Mouse (Mus musculus) T-helper 17 cell (primary cell): ENCODE measurements around the gene Eef1g.
"Not testable (repeated sequence)": the region's sequence is repeated elsewhere in the genome, so short reads cannot be mapped to it uniquely, and the experiment has no call there.

Experiments
- in situ Hi-C, 2 experiments: fragments of 300-600 bp; cut with MboI, MseI; formaldehyde crosslinking; loops; 1 replicate in 1 of 2; 2 replicates in 1 of 2; pipeline ENCODE4 v1.15.1; 2025; ENCODE audit warnings: high pct_unique_total_duplicates in 2 of 2

Eef1g gene

DNA sequence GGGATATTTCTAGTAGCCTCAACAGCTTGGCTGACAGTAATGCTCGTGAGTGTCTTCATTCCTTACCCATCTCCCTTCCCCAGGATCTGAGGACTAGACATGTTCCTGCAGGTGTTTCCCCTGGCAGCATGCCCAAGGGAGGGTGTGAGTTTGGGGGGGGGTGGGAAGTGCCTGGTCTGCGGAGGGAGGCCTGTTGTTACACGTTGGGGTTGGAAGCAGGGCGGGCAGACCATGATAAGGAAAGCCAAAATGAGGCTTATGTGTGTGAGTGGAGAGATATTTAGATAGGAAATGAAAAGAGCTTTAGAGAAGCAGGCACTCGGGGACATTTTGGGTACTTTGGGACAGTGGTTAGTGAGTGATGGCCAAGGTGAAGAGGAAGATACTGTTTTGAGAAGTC is 22.8 kb upstream of the Eef1g start:
- in situ Hi-C loops, result loop anchor here in 1 of 2 experiments (5.0 kb wide), 1 partner anchor 52 kb away; the partner anchor contains the start of gene Ints5

DNA sequence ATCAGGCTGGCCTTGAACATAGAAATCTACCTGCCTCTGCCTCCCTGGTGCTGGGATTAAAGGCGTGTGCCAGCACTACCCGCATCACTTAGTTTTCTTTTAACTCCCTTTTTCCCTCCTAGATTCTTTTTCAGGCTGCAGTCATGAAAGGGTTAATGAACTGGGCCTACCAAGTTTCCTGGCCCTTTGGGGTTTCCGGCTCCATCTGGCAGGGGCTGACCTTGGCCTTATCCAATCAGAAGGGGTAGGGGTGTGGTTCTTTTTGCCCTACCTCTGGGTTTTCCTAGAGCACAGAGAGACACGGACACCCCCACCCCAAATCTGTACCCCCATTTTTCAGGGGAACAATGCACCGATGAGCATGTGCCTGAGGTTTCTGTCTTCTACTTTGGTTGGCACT is 22.1 kb upstream of the Eef1g start:
- in situ Hi-C loops, result loop anchor here in 1 of 2 experiments (5.0 kb wide), 1 partner anchor 52 kb away; the partner anchor contains the start of gene Ints5

DNA sequence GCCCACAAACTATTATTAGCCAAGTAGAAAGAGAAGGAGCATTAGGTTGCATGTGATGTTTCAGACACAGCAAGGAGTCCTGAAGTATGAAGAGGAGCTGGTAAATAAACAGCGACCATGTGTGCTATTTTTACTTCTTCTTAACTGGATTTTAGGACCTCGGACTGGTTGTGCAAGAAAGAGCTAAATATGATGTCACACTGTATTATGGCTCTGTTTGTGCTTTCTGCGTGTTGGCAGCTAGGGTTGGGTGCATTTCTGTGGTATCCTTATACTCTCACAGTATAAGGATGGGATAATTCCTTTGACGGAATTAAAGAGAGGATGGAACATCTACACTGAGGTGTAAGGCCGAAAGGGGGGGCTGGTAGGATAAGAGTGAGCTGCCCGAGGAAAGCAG is 21.6 kb upstream of the Eef1g start:
- in situ Hi-C loops, result no loop called here

DNA sequence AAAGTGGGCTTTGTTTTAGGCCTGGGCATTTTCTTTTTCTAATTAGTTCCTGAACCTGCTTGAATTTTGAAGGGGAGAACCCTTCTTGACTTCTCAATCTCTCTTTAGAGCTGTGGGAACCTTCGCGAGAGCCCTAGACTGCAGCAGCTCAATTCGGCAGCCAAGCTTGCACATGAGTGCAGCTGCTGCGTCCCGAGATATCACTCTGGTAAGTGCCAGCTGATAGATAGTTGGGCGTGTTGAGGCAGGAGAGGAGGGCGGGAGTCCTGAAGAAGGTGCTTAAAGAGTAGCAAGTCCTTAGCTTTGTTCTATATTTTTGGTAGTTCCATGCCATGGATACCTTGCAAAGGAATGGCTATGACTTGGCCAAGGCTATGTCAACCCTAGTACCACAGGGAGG is 19.9 kb upstream of the Eef1g start:
- in situ Hi-C loops, result no loop called here

DNA sequence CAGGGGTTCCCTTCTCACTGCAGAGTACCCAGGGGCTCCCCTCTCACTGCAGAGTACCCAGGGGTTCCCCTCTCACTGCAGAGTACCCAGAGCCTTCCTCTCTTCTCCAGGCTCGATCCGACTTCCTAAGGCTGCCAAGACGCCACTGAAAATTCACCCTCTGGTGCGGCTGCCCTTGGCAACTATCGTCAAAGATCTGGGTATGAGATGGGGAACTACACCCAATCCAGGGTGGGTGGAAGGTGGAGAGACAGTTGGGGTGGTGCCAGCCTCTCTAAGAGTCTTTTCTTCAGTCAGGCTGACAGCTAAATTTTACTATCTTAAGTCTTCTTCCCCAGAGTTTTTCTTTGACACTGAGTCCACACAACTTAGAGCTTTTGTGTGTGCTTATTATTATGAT is 16.7 kb upstream of the Eef1g start:
- in situ Hi-C loops, result no loop called here

DNA sequence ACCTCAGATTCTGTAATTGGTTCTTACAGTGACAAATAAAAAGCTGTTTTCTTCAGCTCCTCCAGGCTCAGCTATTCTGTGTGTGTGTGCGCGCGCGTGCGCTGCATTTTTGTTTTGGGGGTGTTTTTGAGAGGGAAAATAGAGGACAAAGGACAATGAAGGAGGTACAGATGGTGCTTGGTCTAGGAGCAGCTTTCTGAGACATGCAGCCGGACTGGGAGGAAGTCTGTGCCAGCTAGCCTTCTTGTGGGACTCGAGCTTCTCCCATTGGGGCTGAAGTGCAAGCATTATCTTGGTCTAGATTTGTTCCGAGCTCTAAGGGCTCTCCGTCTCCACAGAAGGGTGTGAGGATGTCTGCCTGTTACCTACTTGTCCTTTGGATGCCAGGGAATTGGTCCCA is 14.6 kb upstream of the Eef1g start:
- in situ Hi-C loops, result no loop called here

DNA sequence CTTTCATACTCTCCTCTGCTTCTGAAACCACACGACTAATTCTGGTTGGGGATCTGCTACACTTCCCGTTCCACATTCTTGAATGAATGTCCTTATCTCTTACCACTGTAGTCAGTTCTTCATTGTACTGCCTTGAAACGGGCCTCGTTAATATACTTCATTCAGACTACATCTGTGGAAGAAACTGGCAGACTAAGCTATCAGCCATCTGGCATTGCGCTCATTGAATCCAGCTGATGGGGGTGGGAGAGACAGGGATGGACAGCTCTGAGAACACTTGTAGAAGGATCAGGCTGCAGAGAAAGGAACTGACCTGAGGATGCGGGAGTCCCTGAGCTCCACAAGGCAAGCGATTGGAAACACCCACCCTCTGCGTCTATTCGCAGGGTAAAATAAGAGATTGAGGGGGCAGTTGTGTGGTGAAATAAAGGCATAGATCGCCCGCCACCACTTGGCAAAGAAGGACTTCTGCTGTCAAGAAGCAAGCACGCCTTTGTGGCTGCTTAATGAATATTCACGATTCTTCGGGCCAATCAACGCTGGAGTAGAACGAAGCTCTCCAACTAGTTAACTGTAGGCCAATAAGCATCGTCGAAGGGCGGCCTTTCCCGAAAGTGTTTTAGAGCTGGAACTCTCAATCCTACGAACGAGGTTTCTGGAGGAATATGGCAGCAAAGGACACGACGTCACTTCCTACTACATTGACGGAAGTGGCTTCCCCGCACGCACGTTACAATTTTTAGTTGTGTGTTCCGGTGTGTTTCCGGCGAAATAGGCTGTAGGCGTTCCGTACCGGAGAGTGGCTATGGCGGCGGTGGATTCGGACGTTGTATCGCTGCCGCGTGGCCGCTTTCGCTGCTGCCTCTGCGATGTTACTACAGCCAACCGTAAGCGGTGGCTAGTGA is 13.5 kb upstream of the Eef1g start, which contains the start of gene Tut1:
Gene Tut1 (plus strand): TSS at position 713 of the 905 bp plus-strand sequence.
- in situ Hi-C loops, result no loop called here

DNA sequence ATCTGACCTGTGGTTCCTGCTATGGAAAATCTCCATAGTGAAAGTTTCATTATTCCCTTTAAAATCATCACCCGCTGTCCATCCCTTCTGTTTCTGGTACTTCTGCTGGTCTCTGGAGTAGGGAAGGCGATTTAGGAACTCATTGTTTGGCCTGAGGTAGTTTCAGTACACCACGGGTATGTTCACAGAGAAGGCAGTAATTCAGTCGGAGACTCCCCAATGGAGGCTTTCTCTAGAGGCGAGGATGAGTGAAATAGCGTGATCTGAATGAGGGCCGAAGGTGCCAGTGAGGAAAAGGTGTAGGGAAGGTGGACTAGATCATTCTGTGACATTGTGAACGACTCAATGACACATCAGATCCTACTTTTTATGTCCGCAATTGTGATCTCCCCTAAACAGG is 12.7 kb upstream of the Eef1g start:
- in situ Hi-C loops, result no loop called here

DNA sequence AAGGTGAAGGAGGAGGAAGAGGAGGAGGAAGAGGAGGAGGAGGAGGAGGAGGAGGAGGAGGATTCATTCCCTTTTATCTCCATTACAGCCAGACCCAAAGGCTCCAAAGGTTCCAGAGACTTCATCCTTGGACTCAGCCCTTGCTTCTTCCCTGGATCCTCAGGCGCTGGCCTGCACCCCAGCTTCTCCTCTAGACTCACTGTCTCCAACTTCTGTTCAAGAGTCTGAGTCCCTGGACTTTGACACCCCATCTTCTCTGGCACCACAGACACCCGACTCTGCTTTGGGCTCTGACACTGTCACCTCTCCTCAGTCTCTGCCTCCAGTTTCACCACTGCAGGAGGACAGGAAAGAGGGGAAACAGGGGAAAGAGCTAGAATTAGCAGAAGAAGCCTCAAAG is 4.6 kb upstream of the Eef1g start:
- in situ Hi-C loops, result no loop called here

DNA sequence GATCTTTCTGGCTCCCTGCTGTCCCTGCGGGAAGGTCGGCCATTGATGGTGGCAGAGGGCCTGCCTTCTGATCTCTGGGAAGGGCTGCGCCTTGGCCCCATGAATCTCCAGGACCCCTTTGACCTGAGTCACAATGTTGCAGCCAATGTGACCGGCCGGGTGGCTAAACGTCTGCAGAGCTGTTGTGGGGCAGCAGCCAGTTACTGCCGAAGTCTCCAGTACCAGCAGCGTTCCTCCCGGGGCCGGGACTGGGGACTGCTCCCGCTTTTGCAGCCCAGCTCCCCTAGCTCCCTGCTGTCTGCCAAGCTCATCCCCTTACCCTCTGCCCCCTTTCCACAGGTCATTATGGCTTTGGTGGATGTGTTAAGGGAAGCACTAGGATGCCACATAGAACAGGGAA is 1.8 kb upstream of the Eef1g start:
- in situ Hi-C loops, result no loop called here

DNA sequence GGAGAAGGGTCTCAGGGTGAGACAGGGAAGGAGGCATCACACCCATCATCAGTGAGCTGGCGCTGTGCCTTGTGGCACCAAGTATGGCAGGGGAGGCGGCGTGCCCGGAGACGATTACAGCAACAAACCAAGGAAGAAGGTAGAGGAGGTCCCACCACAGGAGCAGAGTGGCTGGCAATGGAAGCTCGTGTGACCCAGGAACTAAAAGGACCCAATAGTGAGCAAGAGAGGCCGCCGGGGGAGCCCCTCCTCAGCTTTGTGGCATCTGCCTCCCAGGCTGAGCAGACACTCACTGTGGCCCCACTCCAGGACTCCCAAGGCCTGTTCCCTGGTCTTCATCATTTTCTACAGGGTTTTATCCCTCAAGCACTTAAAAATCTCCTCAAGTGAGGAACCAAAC is 1.1 kb upstream of the Eef1g start:
- in situ Hi-C loops, result no loop called here

DNA sequence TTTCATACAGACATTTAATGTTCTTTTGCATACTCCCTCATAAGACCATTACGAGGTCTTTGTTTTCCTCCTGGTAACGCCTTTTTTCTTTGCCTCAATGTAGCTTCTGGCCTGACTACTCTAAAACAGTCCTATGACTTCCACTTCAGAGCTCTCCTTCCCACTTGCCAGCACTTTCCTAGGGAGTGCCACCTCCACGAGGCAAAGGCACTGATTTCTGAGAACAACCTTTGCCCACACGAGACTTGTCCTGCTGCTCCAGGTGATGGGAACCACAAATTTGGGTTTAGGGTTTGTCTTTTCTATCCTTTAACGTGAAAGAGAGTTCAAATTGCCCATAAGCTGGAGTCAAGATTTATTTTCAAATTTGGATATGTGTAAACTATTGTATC is 647 bp upstream of the Eef1g start:
- in situ Hi-C loops, result no loop called here

DNA sequence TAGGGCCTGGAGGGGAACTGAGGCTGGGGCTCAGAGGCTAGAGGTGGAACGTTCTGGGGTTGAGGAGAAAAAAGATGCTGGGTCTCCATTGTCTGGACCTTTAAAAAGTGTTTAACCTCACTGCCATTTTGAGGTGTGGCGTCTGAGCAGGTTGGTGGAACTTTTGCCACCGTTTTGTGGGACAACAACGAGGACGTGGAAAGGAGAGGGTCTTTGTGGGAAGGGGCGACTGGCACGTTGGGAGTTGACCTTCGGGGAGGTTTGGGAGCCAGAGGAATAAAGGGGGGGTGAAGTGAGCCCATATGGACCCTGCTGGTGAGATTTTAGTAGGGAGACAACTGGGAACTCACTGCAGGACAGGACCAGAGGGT is 517 bp downstream of the Eef1g start:
- in situ Hi-C loops, result no loop called here

DNA sequence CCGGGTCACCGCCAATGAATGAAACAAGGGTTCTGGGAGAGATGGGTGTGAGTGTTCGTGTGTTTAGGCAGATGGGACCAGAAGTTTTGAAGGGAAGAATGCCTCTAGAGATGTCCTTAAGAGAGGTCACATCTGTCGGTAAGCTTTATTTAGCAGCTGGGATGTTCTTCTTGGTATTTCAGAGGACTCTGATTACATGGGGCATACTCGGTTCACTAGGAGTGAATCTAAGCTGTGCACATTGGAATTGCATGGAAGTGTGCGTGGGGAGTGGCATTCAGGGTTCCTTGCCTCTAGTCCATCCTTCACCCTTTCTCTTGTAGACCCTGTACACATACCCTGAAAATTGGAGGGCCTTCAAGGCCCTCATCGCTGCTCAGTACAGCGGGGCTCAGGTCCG is 1.1 kb downstream of the Eef1g start:
- in situ Hi-C loops, result no loop called here

DNA sequence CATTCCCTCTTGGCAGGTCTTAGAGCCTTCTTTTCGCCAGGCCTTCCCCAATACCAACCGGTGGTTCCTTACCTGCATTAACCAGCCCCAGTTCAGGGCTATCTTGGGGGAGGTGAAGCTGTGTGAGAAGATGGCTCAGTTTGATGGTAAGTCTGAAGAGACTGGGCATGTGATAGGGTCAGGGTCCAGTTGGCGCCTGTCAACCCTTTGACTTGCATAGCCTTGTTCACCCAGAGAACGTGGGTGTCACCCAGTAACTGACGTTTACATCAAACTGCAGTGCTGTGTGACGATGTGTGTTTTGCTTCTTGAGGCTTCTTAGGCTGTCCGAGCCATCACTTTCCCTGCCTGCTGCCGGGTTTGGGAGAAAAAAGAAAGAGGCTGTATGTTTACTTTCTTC is 5.7 kb downstream of the Eef1g start:
- in situ Hi-C loops, result not testable (repeated sequence)

DNA sequence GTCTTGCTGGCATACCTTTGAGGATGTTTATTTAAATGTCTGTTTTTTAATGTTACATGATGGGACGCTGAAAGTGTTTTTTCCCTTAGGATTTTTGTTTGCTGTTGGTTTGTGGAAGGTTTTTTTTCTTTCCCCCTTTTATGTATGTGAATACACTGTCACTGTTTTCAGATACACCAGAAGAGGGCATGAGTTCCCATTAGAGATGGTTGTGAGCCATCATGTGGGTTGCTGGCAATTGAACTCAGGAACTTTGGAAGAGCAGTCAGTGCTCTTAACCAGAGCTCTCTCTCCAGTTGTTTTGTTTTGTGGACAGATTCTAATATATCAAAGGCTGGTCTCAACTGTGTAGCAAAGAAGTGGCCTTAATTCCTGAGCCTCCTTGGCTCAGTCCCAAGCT is 7.8 kb downstream of the Eef1g start:
- in situ Hi-C loops, result no loop called here

DNA sequence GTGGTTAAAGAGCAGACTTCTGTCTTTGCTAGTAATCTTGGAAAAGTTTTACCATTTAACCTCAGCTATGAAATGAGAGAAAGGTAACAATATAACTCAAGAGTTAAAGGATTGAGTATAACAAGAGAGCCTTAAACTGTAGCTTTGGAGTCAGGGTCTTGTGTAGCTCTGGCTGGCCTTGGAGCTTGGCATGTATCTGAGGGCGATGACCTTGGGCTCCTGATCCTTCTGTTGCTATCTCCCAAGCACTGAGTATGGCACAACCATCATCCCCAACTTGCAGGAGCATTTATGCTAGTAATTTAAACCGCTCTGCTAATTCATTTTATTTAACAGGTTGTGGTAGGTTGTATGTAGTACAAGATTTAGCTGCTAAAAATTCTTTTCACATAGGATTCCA is 8.7 kb downstream of the Eef1g start:
- in situ Hi-C loops, result no loop called here

DNA sequence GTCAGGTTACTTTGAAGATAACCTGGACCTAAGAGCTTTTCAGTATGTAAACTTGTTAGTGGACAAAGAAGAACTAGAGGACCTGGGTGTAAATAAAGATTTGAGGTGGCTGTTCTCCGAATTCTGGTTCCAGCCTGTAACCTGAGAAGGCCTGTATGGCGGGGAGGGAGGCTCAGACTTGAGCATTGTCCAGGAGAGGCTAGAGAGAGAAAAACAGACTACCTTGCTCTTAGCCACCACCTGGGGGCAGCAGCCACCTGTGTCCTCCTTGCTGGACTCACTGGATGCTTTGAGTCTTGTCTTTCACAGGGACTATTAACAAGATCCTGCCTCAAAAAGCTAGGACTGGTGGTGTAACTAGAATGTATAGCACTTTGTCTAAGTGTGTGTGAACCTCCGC is 9.7 kb downstream of the Eef1g start:
- in situ Hi-C loops, result no loop called here

DNA sequence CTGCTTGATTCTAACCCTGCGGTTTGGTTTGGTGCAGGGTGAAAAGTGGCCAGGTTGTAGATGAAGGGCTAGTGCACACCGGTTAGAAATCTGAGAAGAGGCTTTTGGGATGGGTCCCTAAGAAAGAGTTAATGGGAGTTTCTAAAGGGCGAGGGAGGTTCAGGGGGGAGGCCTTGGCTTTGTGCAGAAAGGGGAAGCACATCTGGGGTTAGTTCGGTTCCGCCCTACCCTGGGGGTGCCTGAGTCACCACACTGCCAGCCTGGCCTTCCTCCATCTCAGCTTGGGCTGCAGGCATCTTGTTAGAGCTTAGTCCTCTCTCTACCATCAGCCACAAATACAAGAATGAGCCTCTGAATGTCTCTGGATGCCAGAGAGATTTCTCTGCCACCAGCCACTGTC is 13.9 kb downstream of the Eef1g start:
- in situ Hi-C loops, result loop anchor here in 1 of 2 experiments (10.0 kb wide), 1 partner anchor 1486 kb away; the partner anchor contains the start of gene Atl3

DNA sequence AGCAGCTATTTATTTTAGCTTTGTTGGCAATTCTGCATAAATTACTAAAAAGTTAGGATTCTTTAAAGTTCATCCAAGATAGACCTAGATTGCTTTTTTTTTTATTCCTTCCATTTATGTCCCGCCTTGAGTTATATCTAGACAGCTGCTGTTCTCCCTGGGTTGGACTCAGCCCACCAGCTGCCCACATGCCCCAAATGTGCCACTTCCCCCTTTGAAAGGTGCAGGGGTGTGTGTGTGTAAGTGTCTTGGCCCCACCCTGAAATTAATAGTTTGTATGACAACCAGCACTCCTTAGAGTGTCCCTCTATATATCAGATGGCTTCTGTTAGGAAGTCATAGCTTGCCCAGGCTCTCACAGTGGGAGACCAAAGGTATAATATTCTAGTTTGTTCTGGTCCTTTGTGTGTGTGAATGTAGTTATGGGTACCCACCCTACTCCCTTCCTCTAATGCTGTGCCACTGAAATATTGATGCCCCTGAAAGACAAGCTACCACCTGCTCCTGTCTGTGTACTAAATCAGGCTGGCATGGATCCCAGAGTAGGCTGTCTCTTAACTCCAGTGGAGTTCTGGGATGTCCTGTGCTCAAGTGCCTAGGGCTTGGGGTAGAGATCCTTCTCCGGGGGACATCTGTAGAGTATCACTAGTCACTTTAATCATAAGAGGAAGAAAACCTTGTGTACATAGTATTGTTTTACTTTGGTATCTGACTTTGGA is 14.8 kb downstream of the Eef1g start:
- in situ Hi-C loops, result loop anchor here in 1 of 2 experiments (10.0 kb wide), 1 partner anchor 1487 kb away; the partner anchor contains the start of gene Atl3

DNA sequence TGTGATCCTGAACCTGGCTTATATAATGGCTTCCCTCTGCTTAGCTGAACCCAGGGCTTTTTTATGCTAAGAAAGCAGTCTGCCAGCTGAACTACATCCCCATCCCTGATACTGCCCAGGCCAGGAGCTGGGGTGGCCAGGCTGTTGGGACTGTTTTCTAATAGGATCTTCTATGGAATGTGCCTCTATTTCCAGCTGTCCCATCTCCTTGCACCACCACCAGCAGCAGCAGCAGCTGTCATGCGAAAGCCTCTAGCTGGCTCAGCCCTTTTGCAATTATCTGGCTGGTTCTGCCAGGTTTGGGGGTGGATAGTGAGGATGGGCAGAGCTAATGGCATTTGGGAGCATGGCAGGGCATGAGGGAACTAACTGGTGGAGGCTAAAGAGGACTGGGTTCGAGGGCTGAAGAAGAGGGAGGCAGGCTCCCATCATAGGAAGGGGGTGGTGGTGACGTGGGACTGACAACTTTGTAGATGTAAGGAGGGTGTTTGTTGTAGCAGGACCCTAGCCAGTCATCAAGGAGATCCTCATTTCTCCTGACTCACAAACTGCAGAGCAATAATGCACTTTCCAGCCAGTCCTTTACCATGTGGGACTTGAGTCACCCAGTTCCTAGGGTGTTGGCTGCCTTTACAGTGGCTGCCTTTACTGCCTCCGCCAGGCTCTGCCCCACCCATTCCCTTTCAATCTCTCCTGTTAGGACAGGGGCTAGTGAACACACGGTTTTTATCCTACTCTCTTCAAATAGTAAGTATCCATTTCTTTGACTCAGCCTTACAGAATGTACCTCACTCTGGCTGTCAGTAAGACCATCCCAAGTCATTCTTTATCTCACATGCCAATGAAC is 15.7 kb downstream of the Eef1g start:
- in situ Hi-C loops, result loop anchor here in 1 of 2 experiments (10.0 kb wide), 1 partner anchor 1488 kb away; the partner anchor contains the start of gene Atl3
